Comparison of ENCODE assay signal across 10 mouse cellular contexts in the genomic region with DNA sequence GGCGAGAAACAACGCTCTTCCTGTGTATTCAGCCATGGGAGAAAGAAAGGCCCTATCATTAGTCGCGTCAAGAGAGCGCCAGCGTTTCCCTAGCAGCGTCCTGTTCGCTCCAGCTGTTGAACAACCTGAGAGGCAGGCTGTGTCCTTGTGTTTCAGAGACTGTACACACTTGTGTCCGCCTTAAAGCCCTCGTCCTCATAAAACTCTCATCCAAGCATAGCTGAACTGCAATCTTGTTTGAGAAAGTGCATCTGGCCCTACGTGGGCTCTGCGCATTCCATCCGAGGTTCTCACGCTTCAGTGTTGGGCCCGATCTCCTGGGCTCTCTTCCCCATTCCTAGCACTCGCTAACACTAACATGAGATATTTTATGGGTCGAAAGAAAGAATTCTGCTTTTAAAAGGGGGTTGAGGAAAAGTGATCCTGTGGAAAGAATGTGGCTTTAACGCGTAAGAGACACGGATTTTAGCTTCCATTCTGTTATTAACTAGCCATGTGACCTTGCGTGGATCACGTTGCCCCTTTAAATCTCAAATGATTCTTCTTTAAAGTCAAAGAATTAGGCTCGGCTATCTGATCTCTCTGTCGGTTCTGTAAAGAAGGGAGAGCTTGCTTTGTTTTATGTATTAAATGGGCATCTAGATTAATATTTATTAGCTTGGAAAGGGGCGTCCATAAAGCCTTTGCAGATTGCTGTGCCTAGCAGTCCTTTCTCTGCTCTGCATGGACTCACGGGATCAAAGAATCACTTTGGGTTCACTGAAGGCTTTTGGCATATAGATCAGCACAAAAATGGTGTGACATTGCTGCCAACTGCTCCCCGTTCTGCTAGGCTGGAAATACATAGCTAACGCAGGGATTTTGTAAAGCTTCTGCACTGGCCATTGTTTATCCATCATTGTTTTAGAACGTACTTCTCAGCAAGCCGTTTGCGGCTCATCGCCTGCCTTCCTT.
DNase-seq lines count a peak whose midpoint lies in the region; ATAC-seq and TF ChIP-seq lines count a peak whose summit lies in the region.
"Had no signal": no experiment of that assay in that cellular context is flagged by ENCODE, and none has a peak within 500 bp of the region (broad histone marks: within the 10 kb centered on the region; RNA-seq: fewer than 3 reads in every experiment).

No protein-coding gene starts in this region.

- no peak for DNase-seq in lung, adult 2 months
- DNase-seq in intestine, embryonic 14.5 days (ENCODE audit: low spot score), result peak; percentile 69
- no peak for DNase-seq in cerebellum, adult 2 months
- no peak for DNase-seq in ovary, postnatal 10 days (ENCODE audit: low spot score)
- DNase-seq in ovary, postnatal 14 days (ENCODE audit: low spot score), result no peak
- DNase-seq: left cerebral cortex, postnatal 4 days had no signal

- TF ChIP-seq CTCF in lung, adult 2 months (IDR thresholded peaks at IDR 0.05; ENCODE audit: insufficient read depth, low read length), result no peak
- no peak for TF ChIP-seq CTCF in cerebellum, adult 2 months (IDR thresholded peaks at IDR 0.05; ENCODE audit: borderline replicate concordance, insufficient read depth, low read depth, low read length)

- no peaks in the 10 kb centered on the region for H3K27me3 ChIP-seq in lung, embryonic 15.5 days
- no peaks in the 10 kb centered on the region for H3K27me3 ChIP-seq in forebrain, embryonic 15.5 days
- H3K27me3 ChIP-seq in intestine, embryonic 14.5 days (replicated peaks; ENCODE audit: control insufficient read depth, insufficient read depth, low read length), result no peaks in the 10 kb centered on the region
- H3K27me3 ChIP-seq in neural tube, embryonic 12.5 days (replicated peaks), result no peaks in the 10 kb centered on the region
- no peaks in the 10 kb centered on the region for H3K27me3 ChIP-seq in cerebellum, adult 2 months (ENCODE audit: control insufficient read depth, insufficient read depth, low read length)

- no peak overlapping the region for H3K27ac ChIP-seq in lung, embryonic 15.5 days
- no peak overlapping the region for H3K27ac ChIP-seq in forebrain, embryonic 15.5 days (replicated peaks)
- peak overlapping the region; percentile 78 for H3K27ac ChIP-seq in intestine, embryonic 14.5 days (ENCODE audit: low read depth)
- peak overlapping the region; percentile 54; the same call in 1 of the 2 replicates for H3K27ac ChIP-seq in neural tube, embryonic 12.5 days
- H3K27ac ChIP-seq in cerebellum, adult 2 months (ENCODE audit: insufficient read depth, low read length), result no peak overlapping the region

- no peak overlapping the region; the same call in 1 of the 2 replicates for H3K9ac ChIP-seq in lung, embryonic 15.5 days
- H3K9ac ChIP-seq in forebrain, embryonic 15.5 days (replicated peaks), result no peak overlapping the region
- no peak overlapping the region for H3K9ac ChIP-seq in intestine, embryonic 14.5 days (ENCODE audit: low read length)
- peak overlapping the region; percentile 33; the same call in 1 of the 2 replicates for H3K9ac ChIP-seq in neural tube, embryonic 12.5 days

- no peak for TF ChIP-seq POLR2A in lung, adult 2 months (IDR thresholded peaks at IDR 0.05; ENCODE audit: borderline replicate concordance, extremely low read depth, low read depth, low read length)
- no peak for TF ChIP-seq POLR2A in cerebellum, adult 2 months (IDR thresholded peaks at IDR 0.05; ENCODE audit: borderline replicate concordance, insufficient read depth, low read length)

- no peak overlapping the region for H3K4me3 ChIP-seq in lung, embryonic 15.5 days
- no peak overlapping the region for H3K4me3 ChIP-seq in lung, adult 2 months (replicated peaks; ENCODE audit: extremely low read depth, low read depth, low read length)
- no peak overlapping the region for H3K4me3 ChIP-seq in forebrain, embryonic 15.5 days
- no peak overlapping the region for H3K4me3 ChIP-seq in intestine, embryonic 14.5 days (ENCODE audit: low read depth, low read length)
- no peak overlapping the region for H3K4me3 ChIP-seq in neural tube, embryonic 12.5 days
- H3K4me3 ChIP-seq in cerebellum, adult 2 months (replicated peaks; ENCODE audit: insufficient read depth, low read depth, low read length), result no peak overlapping the region
- H3K4me3 ChIP-seq: erythroblast, embryonic 14.5 days had no signal

- H3K4me2 ChIP-seq in lung, embryonic 15.5 days, result peak overlapping the region; percentile 16
- H3K4me2 ChIP-seq in forebrain, embryonic 15.5 days (replicated peaks), result peak overlapping the region; percentile 9; the same call in 1 of the 2 replicates
- H3K4me2 ChIP-seq in intestine, embryonic 14.5 days (ENCODE audit: low read length), result peak overlapping the region; percentile 35
- peak overlapping the region; percentile 44 for H3K4me2 ChIP-seq in neural tube, embryonic 12.5 days (replicated peaks)

- no peaks in the 10 kb centered on the region for H3K9me3 ChIP-seq in lung, embryonic 15.5 days
- H3K9me3 ChIP-seq in forebrain, embryonic 15.5 days, result no peaks in the 10 kb centered on the region
- no peaks in the 10 kb centered on the region for H3K9me3 ChIP-seq in intestine, embryonic 14.5 days (ENCODE audit: control insufficient read depth, low read length)
- H3K9me3 ChIP-seq in neural tube, embryonic 12.5 days, result no peaks in the 10 kb centered on the region

- 45% methylated on average over 32 of the region's 32 CpGs for WGBS in lung, embryonic 15.5 days
- 54% methylated on average over 32 of the region's 32 CpGs for WGBS in lung, adult 2 months
- 43% methylated on average over 32 of the region's 32 CpGs for WGBS in forebrain, embryonic 15.5 days
- 32% methylated on average over 32 of the region's 32 CpGs for WGBS in intestine, embryonic 14.5 days
- 31% methylated on average over 32 of the region's 32 CpGs for WGBS in neural tube, embryonic 12.5 days
- 18% methylated on average over 32 of the region's 32 CpGs for WGBS in cerebellum, adult 2 months

- ATAC-seq in lung, embryonic 15.5 days (ENCODE audit: borderline replicate concordance, extremely low read depth, low FRiP score, low TSS enrichment), result no peak
- no peak for ATAC-seq in forebrain, embryonic 15.5 days (replicated peaks)
- peak; percentile 78; the same call in 1 of the 2 replicates for ATAC-seq in intestine, embryonic 14.5 days (replicated peaks; ENCODE audit: low FRiP score, low TSS enrichment, low read depth)
- peak; percentile 86 for ATAC-seq in neural tube, embryonic 12.5 days (ENCODE audit: low FRiP score, low read depth)

- H3K4me1 ChIP-seq in lung, embryonic 15.5 days, result peaks cover 10% of the 10 kb centered on the region
- no peaks in the 10 kb centered on the region for H3K4me1 ChIP-seq in lung, adult 2 months (ENCODE audit: control insufficient read depth, insufficient read depth, low read length)
- H3K4me1 ChIP-seq in forebrain, embryonic 15.5 days, result peaks cover 21% of the 10 kb centered on the region
- peaks cover 7% of the 10 kb centered on the region for H3K4me1 ChIP-seq in intestine, embryonic 14.5 days (replicated peaks; ENCODE audit: control insufficient read depth, insufficient read depth, low read length)
- H3K4me1 ChIP-seq in neural tube, embryonic 12.5 days, result peaks cover 13% of the 10 kb centered on the region
- H3K4me1 ChIP-seq in cerebellum, adult 2 months (ENCODE audit: control insufficient read depth, insufficient read depth, low read length), result no peaks in the 10 kb centered on the region

- no peaks in the 10 kb centered on the region for H3K36me3 ChIP-seq in lung, embryonic 15.5 days
- no peaks in the 10 kb centered on the region for H3K36me3 ChIP-seq in forebrain, embryonic 15.5 days
- H3K36me3 ChIP-seq in intestine, embryonic 14.5 days (ENCODE audit: control insufficient read depth, insufficient read depth, low read length), result no peaks in the 10 kb centered on the region
- 0 out of 2 replicates have a peak, but pooled peaks cover 5% of the 10 kb centered on the region for H3K36me3 ChIP-seq in neural tube, embryonic 12.5 days

Comparison
In these comparisons a context has a peak if more than half of its experiments do, and no peak if none do; other contexts are left out.
1. ATAC-seq: peak in intestine, embryonic 14.5 days (single experiment) and neural tube, embryonic 12.5 days (single experiment); none in lung, embryonic 15.5 days (single experiment) and forebrain, embryonic 15.5 days (single experiment).
2. H3K27ac ChIP-seq: peak in intestine, embryonic 14.5 days (single experiment) and neural tube, embryonic 12.5 days (single experiment); none in lung, embryonic 15.5 days (single experiment), forebrain, embryonic 15.5 days (single experiment) and cerebellum, adult 2 months (single experiment).
3. Peak in every context shown above with its lines, with median percentiles within 50 percentile points of each other: H3K4me2 ChIP-seq.